Mouse (Mus musculus) spleen, postnatal 10 days (tissue): ENCODE data around the gene 1700086D15Rik.

Experiments
- DNase-seq, 2 experiments: peaks; one replicate each; pipeline ENCODE4 v3.0.0; 2021 to 2022; ENCODE audit warnings: low spot score in 2 of 2

Gene 1700086D15Rik

GRCm38 (mm10) chr11:65159791-65160190 is at the start of gene 1700086D15Rik:
Gene 1700086D15Rik (minus strand): TSS chr11:65159891.
- no peak for DNase-seq

GRCm38 (mm10) chr11:65209441-65209840 is 49.8 kb upstream of the 1700086D15Rik start:
- DNase-seq, result no peak

- no peak for DNase-seq
Observed at GRCm38 (mm10) chr11:65205306-65205705, 45.6 kb upstream of the 1700086D15Rik start.

- no peak for DNase-seq
Observed at GRCm38 (mm10) chr11:65204651-65205050, 45.0 kb upstream of the 1700086D15Rik start.

- DNase-seq, result no peak
Observed at GRCm38 (mm10) chr11:65203020-65203419, 43.3 kb upstream of the 1700086D15Rik start.

- DNase-seq, result no peak
Observed at GRCm38 (mm10) chr11:65202236-65202635, 42.5 kb upstream of the 1700086D15Rik start.

GRCm38 (mm10) chr11:65198026-65198425 is 38.3 kb upstream of the 1700086D15Rik start:
- DNase-seq, result no peak

- peak; percentile 10 to 55 for DNase-seq
Observed at GRCm38 (mm10) chr11:65197280-65197679, 37.6 kb upstream of the 1700086D15Rik start.

GRCm38 (mm10) chr11:65186974-65187373 is 27.3 kb upstream of the 1700086D15Rik start:
- DNase-seq, result no peak

- no peak for DNase-seq
Observed at GRCm38 (mm10) chr11:65185114-65185513, 25.4 kb upstream of the 1700086D15Rik start.

- no peak for DNase-seq
Observed at GRCm38 (mm10) chr11:65170121-65170750, 10.5 kb upstream of the 1700086D15Rik start.

- DNase-seq, result no peak
Observed at GRCm38 (mm10) chr11:65162767-65163120, 3.1 kb upstream of the 1700086D15Rik start, which contains the start of gene Arhgap44. Gene Arhgap44 (minus strand): TSS chr11:65162961.

GRCm38 (mm10) chr11:65161881-65162766 is 2.4 kb upstream of the 1700086D15Rik start:
- no peak for DNase-seq

- no peak for DNase-seq
Observed at GRCm38 (mm10) chr11:65160991-65161880, 1.5 kb upstream of the 1700086D15Rik start.

GRCm38 (mm10) chr11:65158658-65158990 is 1.1 kb downstream of the 1700086D15Rik start:
- no peak for DNase-seq

GRCm38 (mm10) chr11:65157966-65158657 is 1.6 kb downstream of the 1700086D15Rik start:
- DNase-seq, result no peak

- no peak for DNase-seq
Observed at GRCm38 (mm10) chr11:65153006-65153405, 6.7 kb downstream of the 1700086D15Rik start.

GRCm38 (mm10) chr11:65148441-65148840 is 11.2 kb downstream of the 1700086D15Rik start:
- no peak for DNase-seq

GRCm38 (mm10) chr11:65142838-65143417 is 16.8 kb downstream of the 1700086D15Rik start:
- DNase-seq, result no peak

GRCm38 (mm10) chr11:65139030-65139429 is 20.7 kb downstream of the 1700086D15Rik start:
- no peak for DNase-seq

- DNase-seq, result no peak
Observed at GRCm38 (mm10) chr11:65137145-65137652, 22.5 kb downstream of the 1700086D15Rik start.
